Mouse (Mus musculus) left cerebral cortex, adult 9 months (tissue): ENCODE data around the gene Dbndd1.
"Not testable (repeated sequence)": the region's sequence is repeated elsewhere in the genome, so short reads cannot be mapped to it uniquely, and the experiment has no call there.

Experiments
- DNase-seq, 2 experiments: peaks; one replicate each; pipeline ENCODE4 v3.0.0; 2022; ENCODE audit warnings: low spot score in 2 of 2

The Dbndd1 gene

DNA sequence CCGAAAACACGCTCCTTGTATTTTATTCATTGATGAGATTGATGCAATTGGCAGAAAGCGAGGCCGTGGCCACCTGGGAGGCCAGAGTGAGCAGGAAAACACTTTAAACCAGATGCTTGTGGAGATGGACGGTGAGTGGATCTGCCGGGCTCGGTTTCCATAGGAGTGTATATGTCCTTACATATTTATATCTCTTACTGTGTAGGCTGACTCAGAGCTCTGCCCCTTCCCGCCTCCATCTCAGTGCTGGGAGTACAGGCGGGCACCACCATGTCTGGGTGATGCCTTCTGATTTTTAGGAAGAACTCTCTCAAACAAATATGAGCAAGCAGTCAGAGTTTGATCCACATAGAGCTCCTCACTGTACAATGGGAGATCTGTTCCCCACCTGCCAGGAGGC lies 22.4 kb downstream of the Dbndd1 start:
- DNase-seq, result no peak

- no peak for DNase-seq
Measured at GRCm38 (mm10) chr8:123491280-123492075, 23.8 kb downstream of the Dbndd1 start.

DNA sequence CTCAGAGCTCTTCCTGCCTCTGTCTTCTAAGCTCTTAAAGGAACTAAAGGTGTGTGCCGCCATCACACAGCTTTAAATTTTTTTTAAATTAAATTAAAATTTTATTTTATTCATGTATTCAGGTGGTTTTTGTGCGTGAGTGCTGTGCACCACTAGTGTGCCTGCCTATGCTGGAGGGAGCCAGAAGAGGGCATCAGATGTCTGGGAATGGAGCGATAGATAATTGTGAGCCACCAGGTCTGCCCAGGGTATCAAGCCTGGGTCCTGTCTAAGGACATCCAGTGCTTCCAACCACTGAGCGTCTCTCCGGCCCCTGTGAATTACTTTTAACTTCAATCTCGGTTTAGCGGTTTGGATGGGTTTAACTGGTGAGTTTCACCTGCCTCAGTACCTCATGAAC lies 32.6 kb downstream of the Dbndd1 start:
- DNase-seq, result no peak

DNA sequence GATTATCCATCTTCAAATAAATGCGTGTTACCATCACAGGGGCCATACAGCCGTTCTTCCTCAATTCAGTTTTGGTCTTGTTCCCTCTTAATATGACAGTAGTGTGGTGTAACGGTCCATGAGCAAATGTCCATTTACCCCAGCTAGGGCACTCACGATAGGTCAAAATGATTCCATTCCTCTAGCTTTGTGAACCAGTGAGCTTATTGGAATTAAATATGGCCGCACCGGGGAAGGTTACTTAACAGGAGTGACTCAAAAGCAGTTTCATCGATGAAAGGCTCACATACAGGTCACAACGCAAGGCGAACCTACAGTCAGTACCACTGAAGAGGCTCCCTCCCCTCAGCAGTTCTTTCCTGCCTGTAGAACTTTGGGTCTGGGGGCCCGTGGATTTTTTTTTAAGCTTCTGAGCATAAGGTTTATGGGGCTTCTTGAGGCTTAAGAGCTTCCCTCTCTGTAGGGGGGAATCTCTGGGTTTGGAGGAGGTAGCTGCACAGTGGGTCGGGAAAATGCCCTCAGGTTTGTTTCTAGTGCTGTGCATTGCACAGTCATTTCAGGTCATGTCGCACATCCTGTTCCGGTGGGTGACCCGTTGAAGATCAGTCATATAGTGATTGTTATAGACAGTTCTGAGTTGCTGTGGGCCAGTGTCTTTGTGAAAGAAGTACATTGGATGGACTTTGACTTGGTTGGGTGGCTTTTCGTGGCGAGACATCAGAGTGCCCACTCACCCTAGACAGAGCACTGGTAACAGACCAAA lies 36.6 kb downstream of the Dbndd1 start:
- peak in 1 of 2 experiments; percentile 27 for DNase-seq

- DNase-seq, result peak; percentile 82 to 93
Measured at GRCm38 (mm10) chr8:123477737-123478258, 37.5 kb downstream of the Dbndd1 start, which contains the start of gene Afg3l1. TSS of gene Afg3l1 (plus strand) at chr8:123477903.

GRCm38 (mm10) chr8:123476911-123477736 lies 38.1 kb downstream of the Dbndd1 start:
- DNase-seq, result peak in 1 of 2 experiments; percentile 38

- DNase-seq, result not testable (repeated sequence)
Measured at GRCm38 (mm10) chr8:123474549-123474948, 40.7 kb downstream of the Dbndd1 start.

- DNase-seq, result not testable (repeated sequence)
Measured at GRCm38 (mm10) chr8:123472991-123473390, 42.3 kb downstream of the Dbndd1 start.

DNA sequence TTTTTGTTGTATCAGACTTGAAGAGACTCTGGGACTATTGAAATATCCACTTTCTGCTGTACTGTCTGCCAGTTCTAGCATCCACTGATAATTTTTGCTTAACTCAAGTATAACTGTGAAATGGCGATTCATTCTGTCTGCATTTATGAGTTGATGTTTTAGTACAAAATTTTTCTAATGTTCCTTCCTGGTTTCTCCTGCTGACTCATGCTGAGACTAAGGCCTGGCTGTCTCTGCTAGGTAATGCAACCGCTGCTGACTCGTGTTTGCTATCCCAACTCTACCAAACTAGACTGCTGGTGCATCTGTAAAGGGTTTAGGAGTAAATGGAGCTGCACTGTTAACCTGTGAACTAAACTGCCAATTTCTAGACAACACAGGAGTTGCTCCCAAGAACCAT lies 47.8 kb downstream of the Dbndd1 start:
- DNase-seq, result no peak

DNA sequence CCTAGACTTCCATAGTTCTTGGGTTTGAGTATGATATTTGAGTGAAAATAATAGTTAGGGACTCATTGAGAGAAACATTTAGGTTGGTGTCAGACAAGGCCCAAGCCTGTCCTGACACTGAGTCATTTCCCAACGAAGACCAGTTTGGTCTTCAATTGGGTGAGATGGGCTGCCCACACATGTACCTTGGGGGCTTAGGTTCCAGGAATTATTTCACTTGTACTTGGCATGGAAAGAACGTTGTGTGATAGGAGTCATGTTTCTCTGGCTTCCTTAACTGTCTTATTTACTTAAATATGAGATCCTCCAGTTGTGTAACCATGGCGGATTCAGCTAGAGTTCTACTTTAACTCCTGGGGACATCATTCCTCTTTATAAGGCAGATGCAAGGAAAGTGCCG lies 51.6 kb downstream of the Dbndd1 start:
- DNase-seq, result no peak
